Mouse (Mus musculus) midbrain, embryonic 16.5 days (tissue): ENCODE measurements around the gene Msx3. TPM values are rescaled to one million over a fixed set of nuclear protein-coding genes. Genes with fewer than 3 reads are reported as not detected.

ENCODE experiments used
- ATAC-seq: fragments of 200-750 bp; cut with Nextera tagmentation; 2 replicates; pipeline ENCODE4 v1.8.0; 2017; ENCODE audit warnings: moderate TSS enrichment
- H3K27ac ChIP-seq: fragments of 300-500 bp; sonication (generic); 2 replicates; pipeline ENCODE4 v1.5.1; 2014; ENCODE audit warnings: mild to moderate bottlenecking, low read length, mixed read lengths
- H3K27me3 ChIP-seq: fragments of 300-500 bp; sonication (generic); 2 replicates; pipeline ENCODE4 v1.6.1; 2014; ENCODE audit warnings: low read depth, low read length, mixed read lengths; ENCODE audit not compliant: control insufficient read depth, insufficient read depth
- H3K36me3 ChIP-seq: fragments of 300-500 bp; sonication (generic); 2 replicates; pipeline ENCODE4 v1.6.1; 2014; ENCODE audit warnings: mild to moderate bottlenecking, low read length, moderate library complexity, mixed read lengths; ENCODE audit not compliant: control insufficient read depth, insufficient read depth
- H3K4me1 ChIP-seq: fragments of 300-500 bp; sonication (generic); 2 replicates; pipeline ENCODE4 v1.6.1; 2014; ENCODE audit warnings: mild to moderate bottlenecking, low read length, mixed read lengths; ENCODE audit not compliant: control insufficient read depth, insufficient read depth
- H3K4me2 ChIP-seq: fragments of 300-500 bp; sonication (generic); 2 replicates; pipeline ENCODE4 v1.6.1; 2014; ENCODE audit warnings: mild to moderate bottlenecking, low read length, mixed read lengths
- H3K4me3 ChIP-seq: fragments of 300-500 bp; sonication (generic); 2 replicates; pipeline ENCODE4 v1.5.1; 2014; ENCODE audit warnings: low read depth, mild to moderate bottlenecking, low read length, moderate library complexity, mixed read lengths
- H3K9ac ChIP-seq: fragments of 300-500 bp; sonication (generic); 2 replicates; pipeline ENCODE4 v1.6.1; 2014; ENCODE audit warnings: low read depth, low read length, mixed read lengths
- H3K9me3 ChIP-seq: fragments of 300-500 bp; sonication (generic); replicated peaks from 2 replicates; pipeline ENCODE4 v1.6.1; 2014; ENCODE audit warnings: mild to moderate bottlenecking, low read length, mixed read lengths; ENCODE audit not compliant: control insufficient read depth, poor library complexity, severe bottlenecking
- whole genome bisulfite sequencing: fragments of 180-500 bp; shearing (Covaris S2); extraction: QIAGEN DNeasy Blood & Tissue Kit; methylation state at CpG from one replicate; pipeline ENCODE4 v1.1.7; 2014; 5-methylcytosine and 5-hydroxymethylcytosine counted together
- polyA plus RNA-seq: library from polyadenylated mRNA; unstranded; fragments of >200 nt; fragmentation: Nextera tagmentation; extraction: Ambion mirVana; gene quantifications from 2 replicates; pipeline ENCODE4 v1.2.1, GENCODE M21; 2015

Msx3 gene
- 0.45 and 0.55 TPM in 2 replicates for polyA plus RNA-seq

GRCm38 (mm10) chr7:140048361-140049114 lies at the start of gene Msx3:
Gene Msx3, minus strand, starts transcription at chr7:140049089.
- WGBS, result under 1% methylated on average over 54 of the region's 56 CpGs
- H3K9me3 ChIP-seq, result no peaks in the 10 kb centered on the region
- H3K4me3 ChIP-seq, result peak within 1 kb of the TSS; percentile 34
- H3K36me3 ChIP-seq, result no peaks in the 10 kb centered on the region
- H3K27ac ChIP-seq, result no peak within 1 kb of the TSS
- ATAC-seq, result peak; percentile 47; the same call in 1 of the 2 replicates
- H3K27me3 ChIP-seq, result peaks cover 89% of the 10 kb centered on the region
- peaks cover 19% of the 10 kb centered on the region for H3K4me1 ChIP-seq
- peak within 1 kb of the TSS; percentile 65 for H3K4me2 ChIP-seq
- peak within 1 kb of the TSS; percentile 50; the same call in 1 of the 2 replicates for H3K9ac ChIP-seq

GRCm38 (mm10) chr7:140098466-140098865 lies 49.6 kb upstream of the Msx3 start:
- 97% methylated on average over 1 of the region's 1 CpGs for WGBS
- H3K4me1 ChIP-seq, result peaks cover 14% of the 10 kb centered on the region
- H3K9ac ChIP-seq, result no peak overlapping the region
- no peaks in the 10 kb centered on the region for H3K27me3 ChIP-seq
- no peak overlapping the region for H3K27ac ChIP-seq
- H3K9me3 ChIP-seq, result no peaks in the 10 kb centered on the region
- no peak overlapping the region for H3K4me2 ChIP-seq
- no peaks in the 10 kb centered on the region for H3K36me3 ChIP-seq
- H3K4me3 ChIP-seq, result no peak overlapping the region
- no peak for ATAC-seq

GRCm38 (mm10) chr7:140096055-140096454 lies 47.2 kb upstream of the Msx3 start:
- Histone ChIP-seq H3K4me1 (no peaks in the 10 kb centered on the region), H3K36me3 (no peaks in the 10 kb centered on the region), H3K27ac (no peak overlapping the region), H3K4me3 (no peak overlapping the region), H3K9me3 (no peaks in the 10 kb centered on the region), H3K27me3 (no peaks in the 10 kb centered on the region), H3K9ac (no peak overlapping the region), H3K4me2 (no peak overlapping the region)
- ATAC-seq, result no peak

- no peaks in the 10 kb centered on the region for H3K9me3 ChIP-seq
- H3K27me3 ChIP-seq, result no peaks in the 10 kb centered on the region
- no peak overlapping the region for H3K4me2 ChIP-seq
- WGBS, result 67% methylated on average over 1 of the region's 1 CpGs
- no peaks in the 10 kb centered on the region for H3K36me3 ChIP-seq
- no peak overlapping the region for H3K4me3 ChIP-seq
- no peak for ATAC-seq
- no peaks in the 10 kb centered on the region for H3K4me1 ChIP-seq
- H3K27ac ChIP-seq, result no peak overlapping the region
- H3K9ac ChIP-seq, result no peak overlapping the region
Observed at GRCm38 (mm10) chr7:140095556-140095955, 46.7 kb upstream of the Msx3 start.

GRCm38 (mm10) chr7:140094954-140095353 lies 46.1 kb upstream of the Msx3 start:
- Histone ChIP-seq H3K9ac (no peak overlapping the region), H3K4me1 (no peaks in the 10 kb centered on the region), H3K4me3 (no peak overlapping the region), H3K9me3 (no peaks in the 10 kb centered on the region), H3K36me3 (no peaks in the 10 kb centered on the region), H3K27ac (no peak overlapping the region), H3K27me3 (no peaks in the 10 kb centered on the region), H3K4me2 (no peak overlapping the region)
- WGBS, result 69% methylated on average over 5 of the region's 5 CpGs
- no peak for ATAC-seq

GRCm38 (mm10) chr7:140092924-140093528 lies 44.1 kb upstream of the Msx3 start, which contains the start of gene Prap1:
Gene Prap1, plus strand, starts transcription at chr7:140093395.
- Histone ChIP-seq H3K4me1 (no peaks in the 10 kb centered on the region), H3K4me3 (no peak within 1 kb of the TSS), H3K9me3 (no peaks in the 10 kb centered on the region), H3K27me3 (no peaks in the 10 kb centered on the region), H3K27ac (no peak within 1 kb of the TSS), H3K36me3 (no peaks in the 10 kb centered on the region), H3K4me2 (no peak within 1 kb of the TSS), H3K9ac (no peak within 1 kb of the TSS)
- ATAC-seq, result no peak
- WGBS, result 80% methylated on average over 5 of the region's 5 CpGs

GRCm38 (mm10) chr7:140090601-140091000 lies 41.7 kb upstream of the Msx3 start:
- Histone ChIP-seq H3K27me3 (no peaks in the 10 kb centered on the region), H3K9me3 (no peaks in the 10 kb centered on the region), H3K4me1 (no peaks in the 10 kb centered on the region), H3K27ac (no peak overlapping the region), H3K36me3 (no peaks in the 10 kb centered on the region), H3K4me3 (no peak overlapping the region), H3K9ac (no peak overlapping the region), H3K4me2 (no peak overlapping the region)
- 70% methylated on average over 10 of the region's 10 CpGs for WGBS
- no peak for ATAC-seq

GRCm38 (mm10) chr7:140082242-140082678 lies 33.4 kb upstream of the Msx3 start, which contains the start of gene Caly:
Gene Caly, minus strand, starts transcription at chr7:140082548.
- Histone ChIP-seq H3K4me2 (peak within 1 kb of the TSS; percentile 54), H3K9ac (peak within 1 kb of the TSS; percentile 87), H3K9me3 (no peaks in the 10 kb centered on the region), H3K4me1 (peaks cover 14% of the 10 kb centered on the region), H3K36me3 (no peaks in the 10 kb centered on the region), H3K4me3 (peak within 1 kb of the TSS; percentile 72), H3K27ac (peak within 1 kb of the TSS; percentile 96), H3K27me3 (no peaks in the 10 kb centered on the region)
- WGBS, result 4% methylated on average over 18 of the region's 18 CpGs
- ATAC-seq, result peak; percentile 90
